Comparison of ENCODE assay signal across 21 mouse cellular contexts in genomic region chr9:29754374-29754773, GRCm38 (mm10).
"Had no signal": no experiment of that assay in that cellular context is flagged by ENCODE, and none has a peak within 500 bp of the region (broad histone marks: within the 10 kb centered on the region; RNA-seq: fewer than 3 reads in every experiment).

No protein-coding gene starts in this region.

- ATAC-seq: hindbrain, embryonic 16.5 days; hindbrain, postnatal 0 days; inflammation-experienced regulatory T-cells, adult 6 months; intestine, embryonic 15.5 days; intestine, embryonic 16.5 days; intestine, postnatal 0 days had no signal

- DNase-seq: heart, postnatal 14 days; heart, postnatal 36 days; heart, postnatal 4 days; kidney, adult 11 months; kidney, adult 18-20 months; kidney, adult 2 months; kidney, adult 8-10 months; kidney, adult 9 months; kidney, postnatal 10 days; kidney, postnatal 14 days; kidney, postnatal 25 days; kidney, postnatal 36 days; kidney, postnatal 4 days; layer of hippocampus, adult 9-11 months; layer of hippocampus, postnatal 36 days had no signal
